Mouse (Mus musculus) ES-E14 (cell line): ENCODE measurements around the gene Bcl2l14. TPM values are rescaled to one million over a fixed set of nuclear protein-coding genes. Genes with fewer than 3 reads are reported as not detected.

Source experiments
- DNase-seq: peaks from one replicate; pipeline ENCODE4 v3.0.0-alpha.2; 2013; ENCODE audit warnings: low read depth, low spot score
- H3K27ac ChIP-seq: 2 replicates; pipeline ENCODE4 v1.5.1; 2012; ENCODE audit warnings: low read depth, mild to moderate bottlenecking, low read length, moderate library complexity, mixed read lengths; ENCODE audit not compliant: poor library complexity, insufficient read depth, severe bottlenecking
- H3K36me3 ChIP-seq: 2 replicates; pipeline ENCODE4 v1.6.1; 2012; ENCODE audit warnings: mild to moderate bottlenecking, low read length, moderate library complexity, mixed read lengths; ENCODE audit not compliant: control insufficient read depth, poor library complexity, insufficient read depth, severe bottlenecking
- H3K4me1 ChIP-seq, 2 experiments: fragments of 150-350 bp in 1 of 2; sonication (generic) in 1 of 2; 2 replicates each; pipeline ENCODE4 v1.6.1; 2012; ENCODE audit warnings: low read length in 2 of 2, mild to moderate bottlenecking in 1 of 2, mixed read lengths in 1 of 2; ENCODE audit not compliant: control insufficient read depth in 2 of 2, insufficient read depth in 2 of 2, poor library complexity in 1 of 2
- H3K4me3 ChIP-seq, 2 experiments: fragments of 150-350 bp in 1 of 2; sonication (generic) in 1 of 2; 2 replicates each; pipeline ENCODE4 v1.5.1; 2012; ENCODE audit warnings: low read length in 2 of 2, low read depth in 1 of 2, mild to moderate bottlenecking in 1 of 2, mixed read lengths in 1 of 2; ENCODE audit not compliant: insufficient read depth in 1 of 2, poor library complexity in 1 of 2, severe bottlenecking in 1 of 2
- H3K9ac ChIP-seq: 2 replicates; pipeline ENCODE4 v1.6.1; 2012; ENCODE audit warnings: low read depth, mild to moderate bottlenecking, low read length, mixed read lengths; ENCODE audit not compliant: poor library complexity, insufficient read depth, severe bottlenecking
- H3K9me3 ChIP-seq: fragments of 150-350 bp; sonication (generic); 2 replicates; pipeline ENCODE4 v1.6.1; 2012; ENCODE audit warnings: low read depth, mild to moderate bottlenecking, low read length; ENCODE audit not compliant: control insufficient read depth, insufficient read depth
- CHD2 ChIP-seq: IDR thresholded peaks from 2 replicates; pipeline ENCODE4 v1.6.1; 2014; ENCODE audit warnings: mild to moderate bottlenecking, low read depth, low read length, inconsistent platforms
- HCFC1 ChIP-seq: IDR thresholded peaks from 2 replicates; pipeline ENCODE4 v1.6.1; 2012; ENCODE audit warnings: low read length, inconsistent platforms, borderline replicate concordance; ENCODE audit not compliant: insufficient read depth
- MAFK ChIP-seq: IDR thresholded peaks from 2 replicates; pipeline ENCODE4 v1.6.1; 2014; ENCODE audit warnings: mild to moderate bottlenecking, low read depth, low read length, inconsistent platforms; ENCODE audit not compliant: insufficient read depth
- ZC3H11A ChIP-seq: IDR thresholded peaks from 2 replicates; pipeline ENCODE4 v1.6.1; 2012; ENCODE audit warnings: low read depth, mild to moderate bottlenecking, inconsistent platforms, low read length, borderline replicate concordance
- ZNF384 ChIP-seq: IDR thresholded peaks from 2 replicates; pipeline ENCODE4 v1.6.1; 2012; ENCODE audit warnings: low read depth, low read length, inconsistent platforms
- in situ Hi-C, 2 experiments: fragments of 600-800 bp; cut with MboI; formaldehyde crosslinking; loops; one replicate each; pipeline ENCODE4 v1.15.1; 2025; ENCODE audit warnings: low sequenced_read_pairs in 2 of 2, inconsistent platforms in 1 of 2; ENCODE audit not compliant: unreplicated experiment in 2 of 2
- total RNA-seq: library from RNA; depleted of rRNA; stranded (reverse); fragments of 300-350 nt; gene quantifications from 2 replicates; pipeline ENCODE4 v1.2.3, GENCODE M21; 2012

The Bcl2l14 gene
- total RNA-seq, 1 experiment: 1.6 TPM

DNA sequence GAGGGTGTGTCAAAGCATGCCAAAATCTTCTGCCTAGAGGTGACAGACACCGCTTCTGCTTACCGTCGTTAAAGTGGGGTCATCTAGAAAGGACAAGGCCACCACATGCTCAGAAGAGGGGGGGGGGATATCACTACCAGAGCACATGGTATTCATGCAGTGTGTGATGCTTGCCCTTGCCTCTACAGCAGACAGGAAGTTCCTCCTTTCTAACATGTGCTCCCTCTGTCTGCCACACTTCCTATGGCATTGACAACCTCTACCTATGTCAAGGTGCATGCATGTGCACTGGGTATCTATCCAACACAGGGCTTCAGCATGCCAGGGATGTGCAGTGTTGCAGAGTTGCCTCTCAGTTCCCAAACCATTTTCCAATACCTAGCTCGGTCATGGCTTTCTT lies 36.0 kb upstream of the Bcl2l14 start:
- TF ChIP-seq ZNF384 (no peak), CHD2 (no peak), ZC3H11A (no peak)
- no peaks in the 10 kb centered on the region for H3K9me3 ChIP-seq
- no peak overlapping the region; the same call in 1 of the 2 replicates for H3K27ac ChIP-seq
- H3K9ac ChIP-seq: no peak overlapping the region
- H3K4me1 ChIP-seq: no peaks in the 10 kb centered on the region
- in situ Hi-C loops: no loop called here
- no peak for DNase-seq
- no peak overlapping the region for H3K4me3 ChIP-seq
- H3K36me3 ChIP-seq: no peaks in the 10 kb centered on the region

DNA sequence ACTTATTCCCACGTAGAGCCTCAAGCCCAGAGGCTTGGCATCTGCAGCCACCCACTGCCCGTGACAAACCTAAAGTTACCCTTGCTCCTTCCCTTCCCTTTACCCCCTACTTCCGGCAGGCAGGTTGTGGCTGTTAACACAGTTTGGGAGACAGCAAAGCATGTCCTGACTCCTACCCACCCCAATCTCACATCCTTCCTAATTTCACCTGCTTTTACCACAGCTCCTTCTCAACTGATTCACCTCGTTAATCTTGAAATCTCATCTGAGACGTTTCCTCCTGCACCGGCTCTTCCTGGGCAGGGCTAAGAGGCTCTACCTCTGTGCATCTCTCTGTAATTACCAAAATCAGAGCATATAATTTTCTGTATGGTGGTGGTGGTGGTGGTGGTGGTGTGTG lies 31.5 kb upstream of the Bcl2l14 start:
- no peak for DNase-seq

GRCm38 (mm10) chr6:134365952-134366351 lies 30.2 kb upstream of the Bcl2l14 start:
- Histone ChIP-seq H3K4me3 (no peak overlapping the region), H3K4me1 (peaks cover 0 to 21% of the 10 kb centered on the region in 2 experiments; a peak in 2 of 4 replicates), H3K9me3 (no peaks in the 10 kb centered on the region), H3K27ac (no peak overlapping the region), H3K9ac (no peak overlapping the region), H3K36me3 (no peaks in the 10 kb centered on the region)
- in situ Hi-C loops: no loop called here
- no peak for TF ChIP-seq CHD2
- no peak for TF ChIP-seq MAFK
- TF ChIP-seq HCFC1: no peak
- no peak for TF ChIP-seq ZC3H11A
- no peak for TF ChIP-seq ZNF384
- DNase-seq: no peak

More for the DNA sequence above, 31.5 kb upstream of the Bcl2l14 start:
- no peak overlapping the region for H3K9ac ChIP-seq
- no peak overlapping the region for H3K4me3 ChIP-seq
- no peak for TF ChIP-seq MAFK
- TF ChIP-seq CHD2: no peak
- TF ChIP-seq HCFC1: no peak
- TF ChIP-seq ZNF384: no peak
- TF ChIP-seq ZC3H11A: no peak
- H3K36me3 ChIP-seq: no peaks in the 10 kb centered on the region
- in situ Hi-C loops: no loop called here
- H3K4me1 ChIP-seq: peaks cover 0 to 21% of the 10 kb centered on the region in 2 experiments; a peak in 2 of 4 replicates
- H3K27ac ChIP-seq: no peak overlapping the region
- no peaks in the 10 kb centered on the region for H3K9me3 ChIP-seq

DNA sequence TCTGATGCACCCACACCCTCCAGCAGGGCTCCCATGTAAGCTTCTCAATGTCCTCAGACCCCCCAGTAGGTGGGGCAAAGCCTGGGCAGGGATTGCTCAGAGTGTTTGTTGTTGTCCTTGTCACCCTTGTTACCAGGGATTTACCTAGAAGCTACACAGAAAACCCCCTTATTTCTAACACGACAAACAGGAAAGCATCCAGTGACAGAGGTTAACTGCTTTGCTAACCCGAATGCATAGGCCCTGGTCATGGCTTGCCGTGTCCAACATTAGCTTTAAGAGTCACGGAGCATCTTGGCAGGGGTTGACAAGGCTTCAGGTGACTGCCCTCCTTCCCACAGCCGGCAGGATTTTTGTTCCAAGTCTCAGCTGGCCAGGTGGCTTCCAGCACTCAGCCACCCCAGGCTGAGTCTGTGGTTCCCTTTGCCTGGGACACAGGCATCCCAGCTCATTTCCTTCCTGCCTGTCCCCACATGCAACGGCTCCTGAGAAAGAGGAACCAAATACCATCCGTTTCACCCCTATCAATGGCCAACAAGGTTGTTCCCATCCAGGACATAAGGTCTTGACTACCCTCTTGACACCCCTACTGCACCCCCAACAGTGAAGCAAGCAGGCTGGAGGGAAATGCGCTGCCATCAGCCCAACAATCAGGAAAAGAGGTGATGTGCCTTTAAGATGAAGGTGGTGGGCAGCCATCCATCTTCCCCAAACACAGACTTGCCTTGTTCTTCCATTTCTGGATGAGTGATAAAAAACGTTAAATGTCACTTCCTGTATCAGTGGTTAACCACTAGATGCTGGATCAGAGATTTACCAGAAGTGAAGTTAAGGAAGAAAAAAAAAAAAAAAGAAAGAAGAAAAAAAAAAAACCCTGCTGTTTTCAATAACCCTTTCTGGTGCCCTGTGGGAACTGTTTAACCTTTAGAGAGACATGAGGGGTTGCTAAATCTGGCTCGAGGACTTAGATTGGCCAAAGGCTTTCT lies 29.5 kb upstream of the Bcl2l14 start:
- no peak for DNase-seq
- in situ Hi-C loops: no loop called here
- no peak overlapping the region for H3K4me3 ChIP-seq
- no peak overlapping the region for H3K27ac ChIP-seq
- H3K36me3 ChIP-seq: no peaks in the 10 kb centered on the region
- TF ChIP-seq HCFC1: no peak
- TF ChIP-seq MAFK: no peak
- TF ChIP-seq CHD2: no peak
- TF ChIP-seq ZNF384: no peak
- TF ChIP-seq ZC3H11A: no peak
- no peak overlapping the region for H3K9ac ChIP-seq
- peaks cover 0 to 21% of the 10 kb centered on the region in 2 experiments; a peak in 2 of 4 replicates for H3K4me1 ChIP-seq
- no peaks in the 10 kb centered on the region for H3K9me3 ChIP-seq
